Mouse (Mus musculus): ENCODE results near the gene Pzp. TPM values are rescaled to one million over a fixed set of nuclear protein-coding genes. Genes with fewer than 3 reads are reported as not detected.

Pzp gene
- polyA plus RNA-seq, 1 experiment: 0.94 TPM

- Histone ChIP-seq H3K9me3 (replicated peaks; ENCODE audit: control insufficient read depth, insufficient read depth, low read length, poor library complexity, severe bottlenecking) (no peaks in the 10 kb centered on the region), H3K4me1 (ENCODE audit: control insufficient read depth, insufficient read depth, low read length) (peaks cover 6% of the 10 kb centered on the region), H3K9ac (ENCODE audit: low read depth, poor library complexity, severe bottlenecking) (no peak overlapping the region), H3K27me3 (ENCODE audit: control insufficient read depth, insufficient read depth, low read length, poor library complexity, severe bottlenecking) (no peaks in the 10 kb centered on the region), H3K4me3 (ENCODE audit: low read depth, low read length) (no peak overlapping the region), H3K36me3 (ENCODE audit: control insufficient read depth, insufficient read depth, low read length, poor library complexity, severe bottlenecking) (no peaks in the 10 kb centered on the region), H3K27ac (ENCODE audit: insufficient read depth, low read length) (peak overlapping the region; percentile 21; the same call in 1 of the 2 replicates)
- no peak for TF ChIP-seq POLR2A (IDR thresholded peaks at IDR 0.05; ENCODE audit: insufficient read depth, low read length)
- no peak for TF ChIP-seq CTCF (IDR thresholded peaks at IDR 0.05; ENCODE audit: low read depth, low read length)
- TF ChIP-seq EP300 (IDR thresholded peaks at IDR 0.05; ENCODE audit: insufficient read depth, low read depth, low read length): no peak
These were observed 49.0 kb downstream of the Pzp start for GRCm38 (mm10) chr6:128477495-128477894.

- Histone ChIP-seq H3K27me3 (ENCODE audit: control insufficient read depth, insufficient read depth, low read length, poor library complexity, severe bottlenecking) (no peaks in the 10 kb centered on the region), H3K4me3 (ENCODE audit: low read depth, low read length) (no peak overlapping the region), H3K27ac (ENCODE audit: insufficient read depth, low read length) (no peak overlapping the region), H3K36me3 (ENCODE audit: control insufficient read depth, insufficient read depth, low read length, poor library complexity, severe bottlenecking) (no peaks in the 10 kb centered on the region), H3K9ac (ENCODE audit: low read depth, poor library complexity, severe bottlenecking) (no peak overlapping the region), H3K4me1 (ENCODE audit: control insufficient read depth, insufficient read depth, low read length) (peaks cover 7% of the 10 kb centered on the region), H3K9me3 (replicated peaks; ENCODE audit: control insufficient read depth, insufficient read depth, low read length, poor library complexity, severe bottlenecking) (no peaks in the 10 kb centered on the region)
- TF ChIP-seq EP300 (IDR thresholded peaks at IDR 0.05; ENCODE audit: insufficient read depth, low read depth, low read length) (0 out of 2 replicates have a peak, but pooled peaks have one; percentile 61), CTCF (IDR thresholded peaks at IDR 0.05; ENCODE audit: low read depth, low read length) (no peak)
These were observed 52.4 kb downstream of the Pzp start for GRCm38 (mm10) chr6:128474112-128474511.

GRCm38 (mm10) chr6:128469451-128469850 lies 57.1 kb downstream of the Pzp start:
- Histone ChIP-seq H3K9me3 (replicated peaks; ENCODE audit: control insufficient read depth, insufficient read depth, low read length, poor library complexity, severe bottlenecking) (no peaks in the 10 kb centered on the region), H3K4me3 (ENCODE audit: low read depth, low read length) (no peak overlapping the region), H3K27ac (ENCODE audit: insufficient read depth, low read length) (no peak overlapping the region), H3K36me3 (ENCODE audit: control insufficient read depth, insufficient read depth, low read length, poor library complexity, severe bottlenecking) (no peaks in the 10 kb centered on the region), H3K4me1 (ENCODE audit: control insufficient read depth, insufficient read depth, low read length) (peaks cover 7% of the 10 kb centered on the region), H3K27me3 (ENCODE audit: control insufficient read depth, insufficient read depth, low read length, poor library complexity, severe bottlenecking) (no peaks in the 10 kb centered on the region), H3K9ac (ENCODE audit: low read depth, poor library complexity, severe bottlenecking) (no peak overlapping the region)
- no peak for TF ChIP-seq EP300 (IDR thresholded peaks at IDR 0.05; ENCODE audit: insufficient read depth, low read depth, low read length)
- TF ChIP-seq POLR2A (IDR thresholded peaks at IDR 0.05; ENCODE audit: insufficient read depth, low read length): no peak
- no peak for TF ChIP-seq CTCF (IDR thresholded peaks at IDR 0.05; ENCODE audit: low read depth, low read length)

GRCm38 (mm10) chr6:128467298-128467697 lies 59.2 kb downstream of the Pzp start:
- Histone ChIP-seq H3K4me3 (ENCODE audit: low read depth, low read length) (no peak overlapping the region), H3K9ac (ENCODE audit: low read depth, poor library complexity, severe bottlenecking) (no peak overlapping the region), H3K4me1 (ENCODE audit: control insufficient read depth, insufficient read depth, low read length) (peaks cover 7% of the 10 kb centered on the region), H3K27me3 (ENCODE audit: control insufficient read depth, insufficient read depth, low read length, poor library complexity, severe bottlenecking) (no peaks in the 10 kb centered on the region), H3K36me3 (ENCODE audit: control insufficient read depth, insufficient read depth, low read length, poor library complexity, severe bottlenecking) (no peaks in the 10 kb centered on the region), H3K9me3 (replicated peaks; ENCODE audit: control insufficient read depth, insufficient read depth, low read length, poor library complexity, severe bottlenecking) (no peaks in the 10 kb centered on the region), H3K27ac (ENCODE audit: insufficient read depth, low read length) (0 out of 2 replicates have a peak overlapping the region, but pooled peaks have one; percentile 44)
- no peak for TF ChIP-seq EP300 (IDR thresholded peaks at IDR 0.05; ENCODE audit: insufficient read depth, low read depth, low read length)
- TF ChIP-seq CTCF (IDR thresholded peaks at IDR 0.05; ENCODE audit: low read depth, low read length): peak; percentile 24

- Histone ChIP-seq H3K9me3 (replicated peaks; ENCODE audit: control insufficient read depth, insufficient read depth, low read length, poor library complexity, severe bottlenecking) (no peaks in the 10 kb centered on the region), H3K4me3 (ENCODE audit: low read depth, low read length) (peak overlapping the region; percentile 62), H3K36me3 (ENCODE audit: control insufficient read depth, insufficient read depth, low read length, poor library complexity, severe bottlenecking) (no peaks in the 10 kb centered on the region), H3K9ac (ENCODE audit: low read depth, poor library complexity, severe bottlenecking) (peak overlapping the region; percentile 66), H3K27ac (ENCODE audit: insufficient read depth, low read length) (peak overlapping the region; percentile 86), H3K27me3 (ENCODE audit: control insufficient read depth, insufficient read depth, low read length, poor library complexity, severe bottlenecking) (no peaks in the 10 kb centered on the region), H3K4me1 (ENCODE audit: control insufficient read depth, insufficient read depth, low read length) (peaks cover 7% of the 10 kb centered on the region)
- no peak for TF ChIP-seq POLR2A (IDR thresholded peaks at IDR 0.05; ENCODE audit: insufficient read depth, low read length)
- TF ChIP-seq CTCF (IDR thresholded peaks at IDR 0.05; ENCODE audit: low read depth, low read length): no peak
- TF ChIP-seq EP300 (IDR thresholded peaks at IDR 0.05; ENCODE audit: insufficient read depth, low read depth, low read length): no peak
These were observed 60.0 kb downstream of the Pzp start for GRCm38 (mm10) chr6:128466563-128466962.

- Histone ChIP-seq H3K36me3 (ENCODE audit: control insufficient read depth, insufficient read depth, low read length, poor library complexity, severe bottlenecking) (no peaks in the 10 kb centered on the region), H3K4me3 (ENCODE audit: low read depth, low read length) (peak overlapping the region; percentile 62), H3K27me3 (ENCODE audit: control insufficient read depth, insufficient read depth, low read length, poor library complexity, severe bottlenecking) (no peaks in the 10 kb centered on the region), H3K27ac (ENCODE audit: insufficient read depth, low read length) (peak overlapping the region; percentile 91), H3K9me3 (replicated peaks; ENCODE audit: control insufficient read depth, insufficient read depth, low read length, poor library complexity, severe bottlenecking) (no peaks in the 10 kb centered on the region), H3K9ac (ENCODE audit: low read depth, poor library complexity, severe bottlenecking) (peak overlapping the region; percentile 66; the same call in 1 of the 2 replicates), H3K4me1 (ENCODE audit: control insufficient read depth, insufficient read depth, low read length) (peaks cover 10% of the 10 kb centered on the region)
- peak; percentile 77 for TF ChIP-seq EP300 (IDR thresholded peaks at IDR 0.05; ENCODE audit: insufficient read depth, low read depth, low read length)
- no peak for TF ChIP-seq CTCF (IDR thresholded peaks at IDR 0.05; ENCODE audit: low read depth, low read length)
These were observed 60.5 kb downstream of the Pzp start for GRCm38 (mm10) chr6:128466043-128466442.

Data from ES-Bruce4 (cell line).